In the genomic region with DNA sequence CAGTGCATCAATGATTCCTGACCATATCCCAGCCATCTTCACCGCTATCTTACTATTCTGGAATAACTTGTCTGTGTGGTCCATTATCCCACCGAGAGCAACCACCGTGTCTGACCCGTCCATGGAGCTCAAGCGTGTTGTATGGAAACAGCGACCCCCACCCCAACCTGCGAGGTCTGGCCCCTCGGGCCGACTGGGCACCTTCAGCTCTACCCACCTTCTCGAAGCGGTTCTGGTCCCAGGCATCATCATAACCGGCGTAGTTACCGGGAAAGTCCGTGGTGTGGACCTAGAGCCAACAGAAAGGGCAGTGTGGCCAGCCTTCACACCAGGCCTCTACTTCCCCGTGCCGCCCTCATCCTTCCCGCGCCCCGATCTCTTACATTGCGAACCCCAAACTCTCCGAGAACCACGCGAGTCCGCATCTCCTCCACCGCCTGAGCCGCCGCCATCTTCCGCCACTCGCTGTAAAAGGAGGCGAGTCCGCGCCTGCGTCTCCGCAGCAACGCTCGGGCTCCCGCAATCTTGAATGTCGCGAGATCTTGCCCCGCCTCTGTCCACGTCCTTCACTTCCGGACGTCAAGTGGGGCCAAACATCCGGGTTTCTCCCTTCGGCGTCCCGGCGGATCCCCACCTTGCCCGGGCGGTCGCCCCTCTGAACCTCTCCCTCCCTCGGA, we compare ENCODE assay signal across 8 mouse cellular contexts. TPM values are rescaled to one million over a fixed set of nuclear protein-coding genes. Genes with fewer than 3 reads are reported as not detected.
DNase-seq lines count a peak whose midpoint lies in the region; ATAC-seq and TF ChIP-seq lines count a peak whose summit lies in the region.

Gene Polr1c, minus strand, starts transcription at position 543 of the 677 bp plus-strand sequence.
Gene Yipf3, plus strand, starts transcription at position 569 of the 677 bp plus-strand sequence.

- no peak for TF ChIP-seq EP300 in lung, postnatal 0 days (IDR thresholded peaks at IDR 0.05)

- under 1% methylated on average over 53 of the region's 53 CpGs for WGBS in hindbrain, embryonic 10.5 days
- under 1% methylated on average over 49 of the region's 53 CpGs for WGBS in lung, postnatal 0 days

- H3K9ac ChIP-seq in lung, postnatal 0 days (replicated peaks; ENCODE audit: low read depth) = peak within 1 kb of the TSS; percentile 99

- peaks cover 79% of the 10 kb centered on the region for H3K36me3 ChIP-seq in hindbrain, embryonic 10.5 days
- H3K36me3 ChIP-seq in lung, postnatal 0 days (ENCODE audit: insufficient read depth, low read length) = peaks cover 29% of the 10 kb centered on the region; the same call in 1 of the 2 replicates

- no peak for TF ChIP-seq CTCF in lung, postnatal 0 days (IDR thresholded peaks at IDR 0.05)

- peak; percentile 82 for DNase-seq in MEL-GATA-1-ER (ENCODE audit: extremely low read depth, low read depth)
- DNase-seq in cerebellum, adult 8-10 months = peak; percentile 93
- DNase-seq in hindbrain, embryonic 10.5 days (ENCODE audit: low spot score) = peak; percentile 96
- peak; percentile 95 for DNase-seq in layer of hippocampus, adult 9-11 months
- peak; percentile 98 for DNase-seq in lung, postnatal 0 days (ENCODE audit: low spot score)
- DNase-seq in ovary, postnatal 14 days (ENCODE audit: low spot score) = peak; percentile 88
- peak; percentile 94 for DNase-seq in thymus, postnatal 14 days

- peak; percentile 88 for ATAC-seq in frontal cortex, adult (ENCODE audit: low TSS enrichment)
- ATAC-seq in lung, postnatal 0 days = peak; percentile 89

- H3K4me3 ChIP-seq in hindbrain, embryonic 10.5 days = peak within 1 kb of the TSS; percentile 98
- peak within 1 kb of the TSS; percentile 89 for H3K4me3 ChIP-seq in lung, postnatal 0 days (ENCODE audit: low read depth, low read length)

- no peaks in the 10 kb centered on the region for H3K27me3 ChIP-seq in hindbrain, embryonic 10.5 days (ENCODE audit: insufficient read depth, poor library complexity, severe bottlenecking)
- no peaks in the 10 kb centered on the region for H3K27me3 ChIP-seq in lung, postnatal 0 days (replicated peaks; ENCODE audit: insufficient read depth, low read length)

- H3K4me1 ChIP-seq in hindbrain, embryonic 10.5 days (replicated peaks) = peaks cover 22% of the 10 kb centered on the region
- H3K4me1 ChIP-seq in lung, postnatal 0 days (ENCODE audit: insufficient read depth, low read depth, low read length) = peaks cover 15% of the 10 kb centered on the region

- peak within 1 kb of the TSS; percentile 94 for H3K27ac ChIP-seq in hindbrain, embryonic 10.5 days
- H3K27ac ChIP-seq in lung, postnatal 0 days (ENCODE audit: low read length) = peak within 1 kb of the TSS; percentile 91

- no peaks in the 10 kb centered on the region for H3K9me3 ChIP-seq in hindbrain, embryonic 10.5 days
- no peaks in the 10 kb centered on the region for H3K9me3 ChIP-seq in lung, postnatal 0 days (ENCODE audit: low read length)

- H3K4me2 ChIP-seq in lung, postnatal 0 days (replicated peaks; ENCODE audit: low read depth, low read length) = peak within 1 kb of the TSS; percentile 74

RNA-seq across cellular contexts. Expression of gene Polr1c, which starts in this region (rescaled TPM):
- polyA plus RNA-seq in hindbrain, embryonic 10.5 days (2016; fragmentation: Nextera tagmentation; extraction: Ambion mirVana) = 107 and 135 TPM in 2 replicates
- polyA plus RNA-seq in lung, postnatal 0 days (2015; fragmentation: Nextera tagmentation; extraction: Ambion mirVana) = 82.0 and 89.9 TPM in 2 replicates

RNA-seq across cellular contexts. Expression of gene Yipf3, which starts in this region (rescaled TPM):
- 73.1 and 85.0 TPM in 2 replicates for polyA plus RNA-seq in hindbrain, embryonic 10.5 days (2016; fragmentation: Nextera tagmentation; extraction: Ambion mirVana)
- polyA plus RNA-seq in lung, postnatal 0 days (2015; fragmentation: Nextera tagmentation; extraction: Ambion mirVana) = 185 and 199 TPM in 2 replicates

Comparison
In these comparisons a context has a peak if more than half of its experiments do, and no peak if none do; other contexts are left out.
1. Peak in every context shown above with its lines: DNase-seq, ATAC-seq, H3K4me3 ChIP-seq and H3K27ac ChIP-seq.